Mouse (Mus musculus): ENCODE results near the gene Atp5d. TPM values are rescaled to one million over a fixed set of nuclear protein-coding genes. Genes with fewer than 3 reads are reported as not detected.

Atp5d gene
- 358 and 362 TPM in 2 replicates for polyA plus RNA-seq (2015; fragmentation: Nextera tagmentation; extraction: Ambion mirVana)

- peak within 1 kb of the TSS; percentile 53 for H3K27ac ChIP-seq
- H3K9ac ChIP-seq: peak within 1 kb of the TSS; percentile 71
- ATAC-seq (ENCODE audit: low read depth): peak; percentile 12
- DNase-seq: peak; percentile 64
- peaks cover 55% of the 10 kb centered on the region for H3K27me3 ChIP-seq
- H3K36me3 ChIP-seq: peaks cover 7% of the 10 kb centered on the region
- H3K4me2 ChIP-seq: peak within 1 kb of the TSS; percentile 96
- H3K4me3 ChIP-seq (replicated peaks): peak within 1 kb of the TSS; percentile 67
- no peaks in the 10 kb centered on the region for H3K9me3 ChIP-seq (replicated peaks)
- H3K4me1 ChIP-seq (replicated peaks): peaks cover 76% of the 10 kb centered on the region
- WGBS (ENCODE audit: insufficient replicate concordance): under 1% methylated on average over 87 of the region's 94 CpGs
Measured at GRCm38 (mm10) chr10:80138553-80139438, at the start of gene Atp5d. Gene Atp5d (plus strand): TSS chr10:80138632.

- no peak overlapping the region for H3K4me3 ChIP-seq (replicated peaks)
- DNase-seq: no peak
- WGBS (ENCODE audit: insufficient replicate concordance): 57% methylated on average over 4 of the region's 4 CpGs
Measured at GRCm38 (mm10) chr10:80089146-80089545, 49.3 kb upstream of the Atp5d start.

GRCm38 (mm10) chr10:80091527-80091926 is 46.9 kb upstream of the Atp5d start:
- peak overlapping the region; percentile 23 for H3K27ac ChIP-seq
- no peak overlapping the region for H3K9ac ChIP-seq
- no peaks in the 10 kb centered on the region for H3K27me3 ChIP-seq
- H3K4me1 ChIP-seq (replicated peaks): peaks cover 79% of the 10 kb centered on the region
- DNase-seq: no peak
- ATAC-seq (ENCODE audit: low read depth): no peak
- no peak overlapping the region for H3K4me2 ChIP-seq
- H3K36me3 ChIP-seq: peaks cover 16% of the 10 kb centered on the region
- no peaks in the 10 kb centered on the region for H3K9me3 ChIP-seq (replicated peaks)
- WGBS (ENCODE audit: insufficient replicate concordance): 92% methylated on average over 6 of the region's 6 CpGs
- H3K4me3 ChIP-seq (replicated peaks): no peak overlapping the region

More at GRCm38 (mm10) chr10:80089146-80089545, 49.3 kb upstream of the Atp5d start:
- no peak overlapping the region for H3K4me2 ChIP-seq
- peaks cover 37% of the 10 kb centered on the region for H3K36me3 ChIP-seq
- peak overlapping the region; percentile 23; the same call in 1 of the 2 replicates for H3K27ac ChIP-seq
- no peak overlapping the region for H3K9ac ChIP-seq
- H3K4me1 ChIP-seq (replicated peaks): peaks cover 65% of the 10 kb centered on the region
- ATAC-seq (ENCODE audit: low read depth): 0 out of 2 replicates have a peak, but pooled peaks have one; percentile 16
- no peaks in the 10 kb centered on the region for H3K27me3 ChIP-seq
- H3K9me3 ChIP-seq (replicated peaks): no peaks in the 10 kb centered on the region

- Histone ChIP-seq H3K4me3 (replicated peaks) (no peak overlapping the region), H3K9ac (no peak overlapping the region), H3K4me2 (no peak overlapping the region), H3K9me3 (replicated peaks) (no peaks in the 10 kb centered on the region), H3K36me3 (peaks cover 16% of the 10 kb centered on the region), H3K27me3 (no peaks in the 10 kb centered on the region), H3K4me1 (replicated peaks) (peaks cover 79% of the 10 kb centered on the region), H3K27ac (peak overlapping the region; percentile 10; the same call in 1 of the 2 replicates)
- ATAC-seq (ENCODE audit: low read depth) (no peak), DNase-seq (no peak)
- 73% methylated on average over 5 of the region's 5 CpGs for WGBS (ENCODE audit: insufficient replicate concordance)
Measured at GRCm38 (mm10) chr10:80092690-80093089, 45.7 kb upstream of the Atp5d start.

GRCm38 (mm10) chr10:80094085-80094484 is 44.3 kb upstream of the Atp5d start:
- no peaks in the 10 kb centered on the region for H3K27me3 ChIP-seq
- no peak for DNase-seq

GRCm38 (mm10) chr10:80094684-80095083 is 43.7 kb upstream of the Atp5d start:
- H3K4me1 ChIP-seq (replicated peaks): peaks cover 86% of the 10 kb centered on the region
- H3K36me3 ChIP-seq: peaks cover 16% of the 10 kb centered on the region
- 74% methylated on average over 3 of the region's 3 CpGs for WGBS (ENCODE audit: insufficient replicate concordance)
- no peak overlapping the region for H3K4me3 ChIP-seq (replicated peaks)
- no peaks in the 10 kb centered on the region for H3K27me3 ChIP-seq
- no peak overlapping the region for H3K4me2 ChIP-seq
- H3K9ac ChIP-seq: 0 out of 2 replicates have a peak overlapping the region, but pooled peaks have one; percentile 15
- no peaks in the 10 kb centered on the region for H3K9me3 ChIP-seq (replicated peaks)
- no peak overlapping the region; the same call in 1 of the 2 replicates for H3K27ac ChIP-seq
- DNase-seq: no peak
- no peak for ATAC-seq (ENCODE audit: low read depth)

More at GRCm38 (mm10) chr10:80094085-80094484, 44.3 kb upstream of the Atp5d start:
- Histone ChIP-seq H3K4me3 (replicated peaks) (no peak overlapping the region), H3K4me1 (replicated peaks) (peaks cover 85% of the 10 kb centered on the region), H3K27ac (peak overlapping the region; percentile 29; the same call in 1 of the 2 replicates), H3K4me2 (no peak overlapping the region), H3K9ac (no peak overlapping the region), H3K36me3 (peaks cover 16% of the 10 kb centered on the region), H3K9me3 (replicated peaks) (no peaks in the 10 kb centered on the region)
- no peak for ATAC-seq (ENCODE audit: low read depth)
- WGBS (ENCODE audit: insufficient replicate concordance): 84% methylated on average over 6 of the region's 6 CpGs

- H3K27ac ChIP-seq: peak overlapping the region; percentile 88; the same call in 1 of the 2 replicates
- H3K36me3 ChIP-seq: peaks cover 20% of the 10 kb centered on the region
- H3K9ac ChIP-seq: no peak overlapping the region
- H3K4me3 ChIP-seq (replicated peaks): no peak overlapping the region
- H3K27me3 ChIP-seq: no peaks in the 10 kb centered on the region
- no peak for ATAC-seq (ENCODE audit: low read depth)
- no peak overlapping the region for H3K4me2 ChIP-seq
- H3K9me3 ChIP-seq (replicated peaks): no peaks in the 10 kb centered on the region
- no peak for DNase-seq
- H3K4me1 ChIP-seq (replicated peaks): peaks cover 87% of the 10 kb centered on the region
- 86% methylated on average over 5 of the region's 5 CpGs for WGBS (ENCODE audit: insufficient replicate concordance)
Measured at GRCm38 (mm10) chr10:80095547-80095946, 42.9 kb upstream of the Atp5d start.

GRCm38 (mm10) chr10:80097275-80097674 is 41.2 kb upstream of the Atp5d start:
- Histone ChIP-seq H3K4me1 (replicated peaks) (peaks cover 93% of the 10 kb centered on the region), H3K36me3 (peaks cover 15% of the 10 kb centered on the region), H3K27ac (peak overlapping the region; percentile 88), H3K9ac (peak overlapping the region; percentile 50; the same call in 1 of the 2 replicates), H3K27me3 (no peaks in the 10 kb centered on the region), H3K9me3 (replicated peaks) (no peaks in the 10 kb centered on the region), H3K4me2 (peak overlapping the region; percentile 39), H3K4me3 (replicated peaks) (no peak overlapping the region)
- 17% methylated on average over 7 of the region's 7 CpGs for WGBS (ENCODE audit: insufficient replicate concordance)
- ATAC-seq (ENCODE audit: low read depth) (peak; percentile 20; the same call in 1 of the 2 replicates), DNase-seq (no peak)

GRCm38 (mm10) chr10:80098630-80099029 is 39.8 kb upstream of the Atp5d start:
- ATAC-seq (ENCODE audit: low read depth): no peak
- Histone ChIP-seq H3K9me3 (replicated peaks) (no peaks in the 10 kb centered on the region), H3K36me3 (0 out of 2 replicates have a peak, but pooled peaks cover 9% of the 10 kb centered on the region), H3K4me3 (replicated peaks) (no peak overlapping the region; the same call in 1 of the 2 replicates), H3K9ac (peak overlapping the region; percentile 52), H3K4me2 (peak overlapping the region; percentile 40), H3K27ac (peak overlapping the region; percentile 88), H3K4me1 (replicated peaks) (peaks cover 93% of the 10 kb centered on the region), H3K27me3 (no peaks in the 10 kb centered on the region)
- no peak for DNase-seq
- 61% methylated on average over 5 of the region's 5 CpGs for WGBS (ENCODE audit: insufficient replicate concordance)

- no peak for DNase-seq
- 46% methylated on average over 11 of the region's 11 CpGs for WGBS (ENCODE audit: insufficient replicate concordance)
- peaks cover 93% of the 10 kb centered on the region for H3K4me1 ChIP-seq (replicated peaks)
- peak overlapping the region; percentile 88 for H3K27ac ChIP-seq
- peak overlapping the region; percentile 98 for H3K9ac ChIP-seq
- no peaks in the 10 kb centered on the region for H3K9me3 ChIP-seq (replicated peaks)
- H3K27me3 ChIP-seq: no peaks in the 10 kb centered on the region
- peak overlapping the region; percentile 89 for H3K4me2 ChIP-seq
- H3K4me3 ChIP-seq (replicated peaks): peak overlapping the region; percentile 92
- 0 out of 2 replicates have a peak, but pooled peaks cover 4% of the 10 kb centered on the region for H3K36me3 ChIP-seq
- ATAC-seq (ENCODE audit: low read depth): no peak
Measured at GRCm38 (mm10) chr10:80100982-80101381, 37.5 kb upstream of the Atp5d start.

- H3K36me3 ChIP-seq: 0 out of 2 replicates have a peak, but pooled peaks cover 4% of the 10 kb centered on the region
- H3K27ac ChIP-seq: peak overlapping the region; percentile 88
- H3K4me2 ChIP-seq: peak overlapping the region; percentile 89
- peak overlapping the region; percentile 92 for H3K4me3 ChIP-seq (replicated peaks)
- DNase-seq: peak; percentile 86
- ATAC-seq (ENCODE audit: low read depth): peak; percentile 76
- no peaks in the 10 kb centered on the region for H3K9me3 ChIP-seq (replicated peaks)
- H3K4me1 ChIP-seq (replicated peaks): peaks cover 85% of the 10 kb centered on the region
- H3K27me3 ChIP-seq: no peaks in the 10 kb centered on the region
- peak overlapping the region; percentile 98 for H3K9ac ChIP-seq
- WGBS (ENCODE audit: insufficient replicate concordance): under 1% methylated on average over 48 of the region's 59 CpGs
Measured at GRCm38 (mm10) chr10:80102216-80102915, 36.1 kb upstream of the Atp5d start.

Data from liver, embryonic 13.5 days (tissue).